21 mouse cellular contexts compared by ENCODE assay signal in the genomic region with DNA sequence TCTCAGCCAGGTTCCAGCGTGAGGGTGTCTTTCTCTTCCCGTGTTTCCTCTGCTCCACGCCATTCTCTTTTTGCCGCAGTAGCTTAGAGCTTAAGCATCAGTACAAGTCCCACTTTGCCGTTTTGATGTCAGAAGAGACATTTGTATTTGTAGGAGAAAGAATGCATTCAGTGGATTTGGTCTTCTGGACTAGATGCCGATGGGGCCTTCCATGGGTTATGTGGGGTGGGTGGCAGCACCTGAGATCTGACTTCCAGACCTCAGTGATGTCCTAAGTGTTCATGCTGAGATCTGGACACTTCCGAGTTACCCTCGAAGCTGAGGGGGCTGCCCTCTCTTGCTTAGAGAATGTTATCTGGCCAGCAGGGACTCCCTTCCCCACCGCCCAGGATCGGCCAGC.
DNase-seq lines count a peak whose midpoint lies in the region; ATAC-seq and TF ChIP-seq lines count a peak whose summit lies in the region.
"Had no signal": no experiment of that assay in that cellular context is flagged by ENCODE, and none has a peak within 500 bp of the region (broad histone marks: within the 10 kb centered on the region; RNA-seq: fewer than 3 reads in every experiment).

No protein-coding gene starts in this region.

- H3K9me3 ChIP-seq in heart, embryonic 10.5 days = no peaks in the 10 kb centered on the region
- peaks cover 2% of the 10 kb centered on the region; the same call in 1 of the 2 replicates for H3K9me3 ChIP-seq in heart, embryonic 12.5 days (replicated peaks)
- no peaks in the 10 kb centered on the region for H3K9me3 ChIP-seq in midbrain, embryonic 11.5 days (ENCODE audit: control insufficient read depth, low read length)
- no peaks in the 10 kb centered on the region for H3K9me3 ChIP-seq in midbrain, embryonic 16.5 days (replicated peaks; ENCODE audit: control insufficient read depth, low read length, poor library complexity, severe bottlenecking)
- H3K9me3 ChIP-seq: G1E had no signal

- H3K9ac ChIP-seq in heart, embryonic 12.5 days = no peak overlapping the region
- H3K9ac ChIP-seq in heart, adult 2 months (ENCODE audit: low read depth, low read length) = no peak overlapping the region
- H3K9ac ChIP-seq in midbrain, embryonic 11.5 days (ENCODE audit: low read length) = no peak overlapping the region
- no peak overlapping the region for H3K9ac ChIP-seq in midbrain, embryonic 16.5 days (ENCODE audit: low read depth, low read length)

- no peak overlapping the region for H3K4me3 ChIP-seq in heart, embryonic 10.5 days
- H3K4me3 ChIP-seq in heart, embryonic 12.5 days = no peak overlapping the region
- H3K4me3 ChIP-seq in heart, adult 2 months = no peak overlapping the region
- H3K4me3 ChIP-seq in midbrain, embryonic 11.5 days (ENCODE audit: low read depth, low read length) = no peak overlapping the region
- no peak overlapping the region for H3K4me3 ChIP-seq in midbrain, embryonic 16.5 days (ENCODE audit: low read depth, low read length)

- H3K4me2 ChIP-seq in heart, embryonic 12.5 days = no peak overlapping the region
- H3K4me2 ChIP-seq in midbrain, embryonic 11.5 days = no peak overlapping the region
- no peak overlapping the region for H3K4me2 ChIP-seq in midbrain, embryonic 16.5 days (ENCODE audit: low read length)

- 80% methylated on average over 10 of the region's 10 CpGs for WGBS in heart, embryonic 10.5 days
- WGBS in heart, embryonic 12.5 days = 70% methylated on average over 10 of the region's 10 CpGs
- 78% methylated on average over 10 of the region's 10 CpGs for WGBS in heart, adult 2 months
- 94% methylated on average over 10 of the region's 10 CpGs for WGBS in midbrain, embryonic 11.5 days
- WGBS in midbrain, embryonic 16.5 days = 91% methylated on average over 10 of the region's 10 CpGs

- H3K79me2 ChIP-seq in heart, adult 2 months (replicated peaks; ENCODE audit: control insufficient read depth, insufficient read depth, low read length) = no peaks in the 10 kb centered on the region

- no peaks in the 10 kb centered on the region for H3K27me3 ChIP-seq in heart, embryonic 10.5 days (ENCODE audit: insufficient read depth, poor library complexity, severe bottlenecking)
- H3K27me3 ChIP-seq in heart, embryonic 12.5 days (replicated peaks) = no peaks in the 10 kb centered on the region
- H3K27me3 ChIP-seq in heart, adult 2 months (ENCODE audit: control insufficient read depth, insufficient read depth, low read length) = no peaks in the 10 kb centered on the region
- no peaks in the 10 kb centered on the region for H3K27me3 ChIP-seq in midbrain, embryonic 11.5 days (ENCODE audit: control insufficient read depth, insufficient read depth, low read length)
- H3K27me3 ChIP-seq in midbrain, embryonic 16.5 days (ENCODE audit: control insufficient read depth, insufficient read depth, low read depth, low read length) = no peaks in the 10 kb centered on the region
- H3K27me3 ChIP-seq: CH12.LX, Patski had no signal

- no peak for ATAC-seq in heart, embryonic 12.5 days (ENCODE audit: insufficient number of reproducible peaks, low FRiP score)
- ATAC-seq in midbrain, embryonic 11.5 days (ENCODE audit: low FRiP score) = no peak
- no peak for ATAC-seq in midbrain, embryonic 16.5 days
- ATAC-seq: activated CD4-positive, CD25-positive, alpha-beta regulatory T cell, adult 4 months; CD4-positive, CD25-positive, alpha-beta regulatory T cell, adult 4 months; Patski had no signal

- intact Hi-C loops in heart, adult 2 months (cut with DNase I) = loop anchor here (10.0 kb wide), 1 partner anchor 94 kb away; no protein-coding TSS in a partner anchor

- H3K27ac ChIP-seq in heart, embryonic 10.5 days = no peak overlapping the region
- peak overlapping the region; percentile 39; the same call in 1 of the 2 replicates for H3K27ac ChIP-seq in heart, embryonic 12.5 days (ENCODE audit: poor library complexity, severe bottlenecking)
- no peak overlapping the region for H3K27ac ChIP-seq in heart, adult 2 months
- H3K27ac ChIP-seq in midbrain, embryonic 11.5 days (ENCODE audit: low read depth, low read length) = no peak overlapping the region
- H3K27ac ChIP-seq in midbrain, embryonic 16.5 days (ENCODE audit: low read length) = no peak overlapping the region

- no peak for TF ChIP-seq POLR2A in heart, adult 2 months (IDR thresholded peaks at IDR 0.05; ENCODE audit: insufficient read depth, low read depth, low read length)

- no peaks in the 10 kb centered on the region for H3K4me1 ChIP-seq in heart, embryonic 10.5 days
- H3K4me1 ChIP-seq in heart, embryonic 12.5 days (replicated peaks) = peaks cover 6% of the 10 kb centered on the region; the same call in 1 of the 2 replicates
- 0 out of 2 replicates have a peak, but pooled peaks cover 1% of the 10 kb centered on the region for H3K4me1 ChIP-seq in heart, adult 2 months (ENCODE audit: control insufficient read depth, insufficient read depth, low read length)
- H3K4me1 ChIP-seq in midbrain, embryonic 11.5 days (ENCODE audit: control insufficient read depth, insufficient read depth, low read length) = no peaks in the 10 kb centered on the region
- no peaks in the 10 kb centered on the region for H3K4me1 ChIP-seq in midbrain, embryonic 16.5 days (ENCODE audit: control insufficient read depth, insufficient read depth, low read length)

- H3K36me3 ChIP-seq in heart, embryonic 10.5 days = peaks cover 90% of the 10 kb centered on the region
- peaks cover 85% of the 10 kb centered on the region for H3K36me3 ChIP-seq in heart, embryonic 12.5 days
- peaks cover 7% of the 10 kb centered on the region for H3K36me3 ChIP-seq in heart, adult 2 months (ENCODE audit: control insufficient read depth, insufficient read depth, low read length)
- peaks cover 32% of the 10 kb centered on the region for H3K36me3 ChIP-seq in midbrain, embryonic 11.5 days (ENCODE audit: control insufficient read depth, insufficient read depth, low read length)
- peaks cover 18% of the 10 kb centered on the region for H3K36me3 ChIP-seq in midbrain, embryonic 16.5 days (ENCODE audit: control insufficient read depth, insufficient read depth, low read length)

- no peak for TF ChIP-seq EP300 in heart, adult 2 months (IDR thresholded peaks at IDR 0.05; ENCODE audit: insufficient read depth, low read depth, low read length)

- peak; percentile 51 for DNase-seq in heart, adult 11 months
- no peak for DNase-seq in heart, embryonic 10.5 days (ENCODE audit: low spot score)
- no peak for DNase-seq in heart, adult 2 months
- peak; percentile 82 for DNase-seq in midbrain, embryonic 11.5 days (ENCODE audit: low spot score, missing footprints)
- DNase-seq: adrenal gland, adult 2 months; adrenal gland, adult 8-10 months; adrenal gland, postnatal 10 days; adrenal gland, postnatal 14 days; adrenal gland, postnatal 25 days; adrenal gland, postnatal 36 days; B cell, adult 2 months; cerebellum, adult 11 months; cerebellum, adult 11-12 months; cerebellum, adult 18-20 months had no signal

- no peak for TF ChIP-seq CTCF in heart, adult 2 months (IDR thresholded peaks at IDR 0.05)

Comparison
In these comparisons a context has a peak if more than half of its experiments do, and no peak if none do; other contexts are left out.
1. DNase-seq: peak in heart, adult 11 months (single experiment) and midbrain, embryonic 11.5 days (single experiment); none in heart, embryonic 10.5 days (single experiment) and heart, adult 2 months (0 of 2).